Mouse (Mus musculus) lung, postnatal 4 days (tissue): ENCODE measurements at regions not wholly inside any gene's neighbourhood (a gene's known extent, or its start where the extent isn't known, plus 50 kb on each side); places are given as distances from the start of the nearest gene placed in this dataset.
A peak's percentile ranks its signal among the peaks of the same experiment; 100 is the strongest.
"Not testable (repeated sequence)": the region's sequence is repeated elsewhere in the genome, so short reads cannot be mapped to it uniquely, and the experiment has no call there.

Experiments
- DNase-seq, 2 experiments: peaks; one replicate each; pipeline ENCODE4 v3.0.0; 2021

- no peak for DNase-seq
Observed at GRCm38 (mm10) chr2:63580489-63581139, 396.5 kb upstream of the Kcnh7 start.

GRCm38 (mm10) chr2:63575172-63575571 is 391.1 kb upstream of the Kcnh7 start:
- no peak for DNase-seq

GRCm38 (mm10) chr2:63574008-63574703 is 390.1 kb upstream of the Kcnh7 start:
- DNase-seq: no peak

- DNase-seq: no peak
Observed at GRCm38 (mm10) chr2:63573015-63573807, 389.1 kb upstream of the Kcnh7 start.

- DNase-seq: no peak
Observed at GRCm38 (mm10) chr2:63556858-63557419, 372.9 kb upstream of the Kcnh7 start.

GRCm38 (mm10) chr2:63541836-63542235 is 357.7 kb upstream of the Kcnh7 start:
- DNase-seq: not testable (repeated sequence)

- no peak for DNase-seq
Observed at GRCm38 (mm10) chr2:63518534-63518933, 334.4 kb upstream of the Kcnh7 start.

- no peak for DNase-seq
Observed at GRCm38 (mm10) chr2:63513554-63514226, 329.6 kb upstream of the Kcnh7 start.

- peak in 1 of 2 experiments; percentile 6 for DNase-seq
Observed at GRCm38 (mm10) chr2:63503939-63504338, 319.9 kb upstream of the Kcnh7 start.

- no peak for DNase-seq
Observed at GRCm38 (mm10) chr2:63476411-63476810, 292.3 kb upstream of the Kcnh7 start.

- DNase-seq: no peak
Observed at GRCm38 (mm10) chr2:63475255-63475654, 291.2 kb upstream of the Kcnh7 start.

- DNase-seq: peak in 1 of 2 experiments; percentile 22
Observed at GRCm38 (mm10) chr2:63473699-63474098, 289.6 kb upstream of the Kcnh7 start.

- no peak for DNase-seq
Observed at GRCm38 (mm10) chr2:63472248-63472647, 288.2 kb upstream of the Kcnh7 start.

GRCm38 (mm10) chr2:63459112-63459511 is 275.0 kb upstream of the Kcnh7 start:
- no peak for DNase-seq

GRCm38 (mm10) chr2:63454263-63455011 is 270.4 kb upstream of the Kcnh7 start:
- DNase-seq: no peak

GRCm38 (mm10) chr2:63452891-63453290 is 268.8 kb upstream of the Kcnh7 start:
- no peak for DNase-seq

- DNase-seq: no peak
Observed at GRCm38 (mm10) chr2:63452164-63452563, 268.1 kb upstream of the Kcnh7 start.

- DNase-seq: no peak
Observed at GRCm38 (mm10) chr2:63434327-63434726, 250.2 kb upstream of the Kcnh7 start.

GRCm38 (mm10) chr2:63405405-63405804 is 221.3 kb upstream of the Kcnh7 start:
- DNase-seq: no peak
